Mouse (Mus musculus) adrenal gland, adult 18-20 months (tissue): Measurements from ENCODE around the gene Fkbp1b. TPM values are rescaled to one million over a fixed set of nuclear protein-coding genes. Genes with fewer than 3 reads are reported as not detected.
A peak's percentile ranks its signal among the peaks of the same experiment; 100 is the strongest.
"Not testable (repeated sequence)": the region's sequence is repeated elsewhere in the genome, so short reads cannot be mapped to it uniquely, and the experiment has no call there.

Experiments used
- DNase-seq, 2 experiments: peaks; one replicate each; pipeline ENCODE4 v3.0.0; 2021 to 2022; ENCODE audit warnings: low spot score in 2 of 2
- long read RNA-seq, 2 experiments: library from polyadenylated mRNA; stranded (forward); transcript quantifications; one replicate each; pipeline ENCODE4 v2.0.0; 2021
- total RNA-seq, 2 experiments: library from RNA; stranded (reverse); gene quantifications; 1 replicate in 1 of 2; 2 replicates in 1 of 2; pipeline ENCODE4 v1.2.3; 2021

Fkbp1b gene
- 1 to 10 TPM; 4.4 to 7.7 TPM for total RNA-seq
- long read RNA-seq, experiment 1, partial matches to known transcripts, result 0 of 2 reads
- long read RNA-seq, experiment 1, other reads (novel, unspliced or antisense), result 1 of 2 reads
- long read RNA-seq, experiment 2, transcript Fkbp1b-201 (4 exons, 976 nt), result major isoform, 5 of 9 reads
- long read RNA-seq, experiment 2, partial matches to known transcripts, result 0 of 9 reads
- long read RNA-seq, experiment 2, other reads (novel, unspliced or antisense), result 4 of 9 reads

GRCm38 (mm10) chr12:4841392-4841887, at the start of gene Fkbp1b:
Fkbp1b (minus strand) TSS chr12:4841591.
- DNase-seq, result peak; percentile 40 to 50

- DNase-seq, result no peak
These were observed 48.5 kb upstream of the Fkbp1b start for GRCm38 (mm10) chr12:4889891-4890290.

- no peak for DNase-seq
These were observed 47.9 kb upstream of the Fkbp1b start for GRCm38 (mm10) chr12:4889251-4889650.

- no peak for DNase-seq
These were observed 47.3 kb upstream of the Fkbp1b start for GRCm38 (mm10) chr12:4888739-4889138.

- DNase-seq, result not testable (repeated sequence)
These were observed 45.2 kb upstream of the Fkbp1b start for GRCm38 (mm10) chr12:4886581-4886980.

GRCm38 (mm10) chr12:4885062-4885461, 43.7 kb upstream of the Fkbp1b start:
- DNase-seq, result no peak

GRCm38 (mm10) chr12:4882086-4882485, 40.7 kb upstream of the Fkbp1b start:
- no peak for DNase-seq

GRCm38 (mm10) chr12:4879048-4879447, 37.7 kb upstream of the Fkbp1b start:
- DNase-seq, result no peak

- DNase-seq, result no peak
These were observed 36.9 kb upstream of the Fkbp1b start for GRCm38 (mm10) chr12:4878296-4878783.

GRCm38 (mm10) chr12:4875623-4876022, 34.2 kb upstream of the Fkbp1b start:
- DNase-seq, result no peak

- peak; percentile 60 to 68 for DNase-seq
These were observed 33.0 kb upstream of the Fkbp1b start, which contains the start of gene Mfsd2b for GRCm38 (mm10) chr12:4874161-4874927. Mfsd2b (minus strand) TSS chr12:4874359.

GRCm38 (mm10) chr12:4873531-4873930, 32.1 kb upstream of the Fkbp1b start:
- DNase-seq, result no peak

- no peak for DNase-seq
These were observed 31.6 kb upstream of the Fkbp1b start for GRCm38 (mm10) chr12:4872983-4873477.

- no peak for DNase-seq
These were observed 30.9 kb upstream of the Fkbp1b start for GRCm38 (mm10) chr12:4872273-4872672.

GRCm38 (mm10) chr12:4871260-4871659, 29.9 kb upstream of the Fkbp1b start:
- no peak for DNase-seq

GRCm38 (mm10) chr12:4868924-4869323, 27.5 kb upstream of the Fkbp1b start:
- no peak for DNase-seq

- no peak for DNase-seq
These were observed 22.9 kb upstream of the Fkbp1b start for GRCm38 (mm10) chr12:4864338-4864690.

- DNase-seq, result no peak
These were observed 22.4 kb upstream of the Fkbp1b start for GRCm38 (mm10) chr12:4863654-4864337.

GRCm38 (mm10) chr12:4862672-4863071, 21.3 kb upstream of the Fkbp1b start:
- DNase-seq, result no peak

- DNase-seq, result no peak
These were observed 18.0 kb upstream of the Fkbp1b start for GRCm38 (mm10) chr12:4859241-4859914.

GRCm38 (mm10) chr12:4856834-4857233, 15.4 kb upstream of the Fkbp1b start:
- no peak for DNase-seq
